Mouse (Mus musculus) adrenal gland, adult 18-20 months (tissue): ENCODE data around the gene Sh3gl1. TPM values are rescaled to one million over a fixed set of nuclear protein-coding genes. Genes with fewer than 3 reads are reported as not detected.
"Not testable (repeated sequence)": the region's sequence is repeated elsewhere in the genome, so short reads cannot be mapped to it uniquely, and the experiment has no call there.

Experiments
- DNase-seq, 2 experiments: peaks; one replicate each; pipeline ENCODE4 v3.0.0; 2021 to 2022; ENCODE audit warnings: low spot score in 2 of 2
- long read RNA-seq, 2 experiments: library from polyadenylated mRNA; stranded (forward); transcript quantifications; one replicate each; pipeline ENCODE4 v2.0.0; 2021
- total RNA-seq, 2 experiments: library from RNA; stranded (reverse); gene quantifications; 1 replicate in 1 of 2; 2 replicates in 1 of 2; pipeline ENCODE4 v1.2.3; 2021

The Sh3gl1 gene
- 10 to 100 TPM; 38.3 to 39.0 TPM for total RNA-seq
- long read RNA-seq, experiment 1, transcript Sh3gl1-201 (10 exons, 2,073 nt), result major isoform, 64 of 77 reads
- long read RNA-seq, experiment 1, partial matches to known transcripts, result 0 of 77 reads
- long read RNA-seq, experiment 1, other reads (novel, unspliced or antisense), result 10 of 77 reads
- long read RNA-seq, experiment 2, transcript Sh3gl1-201 (10 exons, 2,073 nt), result major isoform, 145 of 174 reads
- long read RNA-seq, experiment 2, partial matches to known transcripts, result 9 of 174 reads
- long read RNA-seq, experiment 2, other reads (novel, unspliced or antisense), result 19 of 174 reads

- peak; percentile 100 for DNase-seq
Measured at GRCm38 (mm10) chr17:56036176-56036900, at the start of gene Sh3gl1. Gene Sh3gl1 (minus strand): TSS chr17:56036635.

- no peak for DNase-seq
Measured at GRCm38 (mm10) chr17:56080781-56081585, 44.5 kb upstream of the Sh3gl1 start.

- DNase-seq, result no peak
Measured at GRCm38 (mm10) chr17:56079921-56080320, 43.5 kb upstream of the Sh3gl1 start.

GRCm38 (mm10) chr17:56078880-56079795 is 42.7 kb upstream of the Sh3gl1 start, which contains the start of gene Hdgfl2:
Gene Hdgfl2 (plus strand): TSS chr17:56079634.
- DNase-seq, result peak; percentile 96 to 97

- DNase-seq, result peak in 1 of 2 experiments; percentile 27
Measured at GRCm38 (mm10) chr17:56078361-56078760, 41.9 kb upstream of the Sh3gl1 start.

GRCm38 (mm10) chr17:56077523-56077922 is 41.1 kb upstream of the Sh3gl1 start:
- no peak for DNase-seq

- DNase-seq, result peak; percentile 95 to 97
Measured at GRCm38 (mm10) chr17:56074827-56075208, 38.4 kb upstream of the Sh3gl1 start, which contains the start of gene Ubxn6. Gene Ubxn6 (minus strand): TSS chr17:56075028.

- DNase-seq, result peak; percentile 85 to 86
Measured at GRCm38 (mm10) chr17:56074097-56074826, 37.8 kb upstream of the Sh3gl1 start.

- no peak for DNase-seq
Measured at GRCm38 (mm10) chr17:56072243-56072642, 35.8 kb upstream of the Sh3gl1 start.

- DNase-seq, result no peak
Measured at GRCm38 (mm10) chr17:56071126-56071525, 34.7 kb upstream of the Sh3gl1 start.

GRCm38 (mm10) chr17:56069066-56069465 is 32.6 kb upstream of the Sh3gl1 start:
- DNase-seq, result no peak

- no peak for DNase-seq
Measured at GRCm38 (mm10) chr17:56066451-56066850, 30.0 kb upstream of the Sh3gl1 start.

GRCm38 (mm10) chr17:56065715-56066114 is 29.3 kb upstream of the Sh3gl1 start:
- DNase-seq, result not testable (repeated sequence)

- DNase-seq, result no peak
Measured at GRCm38 (mm10) chr17:56062081-56062480, 25.6 kb upstream of the Sh3gl1 start.

GRCm38 (mm10) chr17:56057381-56058120 is 21.1 kb upstream of the Sh3gl1 start:
- DNase-seq, result no peak

- DNase-seq, result no peak
Measured at GRCm38 (mm10) chr17:56055945-56056678, 19.7 kb upstream of the Sh3gl1 start.

- no peak for DNase-seq
Measured at GRCm38 (mm10) chr17:56054938-56055337, 18.5 kb upstream of the Sh3gl1 start.

- DNase-seq, result no peak
Measured at GRCm38 (mm10) chr17:56051369-56051768, 14.9 kb upstream of the Sh3gl1 start.
